Comparison of ENCODE assay signal across 23 mouse cellular contexts in the genomic region with DNA sequence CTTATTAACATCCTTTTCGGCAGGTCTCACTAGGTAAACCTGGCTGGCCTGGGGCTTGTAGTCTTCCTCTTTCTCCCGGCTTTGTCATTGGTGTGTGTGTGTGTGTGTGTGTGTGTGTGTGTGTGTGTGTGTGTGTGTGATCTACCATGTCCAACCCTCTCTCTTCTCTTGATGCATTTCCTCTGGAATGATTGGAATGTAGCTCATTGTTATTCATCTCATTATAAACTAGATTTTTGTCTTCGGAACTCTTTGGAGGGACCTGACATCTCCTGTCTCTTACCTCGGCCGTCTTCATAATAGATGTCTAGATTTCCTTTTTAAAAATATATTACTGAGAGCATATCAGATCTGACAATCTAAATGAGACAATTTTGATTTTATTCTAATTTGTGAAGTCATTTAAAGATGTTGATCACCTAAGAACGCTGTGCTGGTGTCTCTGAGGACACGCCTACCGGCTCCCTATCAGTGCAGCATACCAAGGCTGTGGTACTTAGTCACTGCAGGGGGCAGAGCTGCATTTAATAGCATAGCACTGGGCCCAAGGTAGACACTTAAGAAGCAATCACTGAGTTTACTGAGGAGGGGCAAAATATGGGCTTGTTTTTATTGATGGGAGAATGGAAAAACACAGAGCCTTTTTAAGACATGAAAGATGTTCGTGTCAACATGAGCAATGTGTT.
DNase-seq lines count a peak whose midpoint lies in the region; ATAC-seq and TF ChIP-seq lines count a peak whose summit lies in the region.
"Had no signal": no experiment of that assay in that cellular context is flagged by ENCODE, and none has a peak within 500 bp of the region (broad histone marks: within the 10 kb centered on the region; RNA-seq: fewer than 3 reads in every experiment).

No protein-coding gene starts in this region.

- H3K4me3 ChIP-seq in hindbrain, embryonic 10.5 days, result no peak overlapping the region
- no peak overlapping the region for H3K4me3 ChIP-seq in hindbrain, embryonic 11.5 days (ENCODE audit: low read depth, low read length)
- H3K4me3 ChIP-seq in midbrain, postnatal 0 days (ENCODE audit: low read depth, low read length), result no peak overlapping the region
- H3K4me3 ChIP-seq in midbrain, embryonic 15.5 days, result no peak overlapping the region
- H3K4me3 ChIP-seq: embryonic facial prominence, embryonic 15.5 days; erythroblast, embryonic 14.5 days; forebrain, embryonic 15.5 days; heart, adult 2 months; heart, embryonic 12.5 days; hindbrain, embryonic 15.5 days had no signal

- WGBS in hindbrain, embryonic 10.5 days, result 44% methylated on average over 9 of the region's 9 CpGs
- WGBS in hindbrain, embryonic 11.5 days, result 53% methylated on average over 9 of the region's 9 CpGs
- 35% methylated on average over 9 of the region's 9 CpGs for WGBS in midbrain, postnatal 0 days
- 28% methylated on average over 8 of the region's 9 CpGs for WGBS in midbrain, embryonic 15.5 days

- TF ChIP-seq CTCF in midbrain, postnatal 0 days (IDR thresholded peaks at IDR 0.05), result 0 out of 2 replicates have a peak, but pooled peaks have one; percentile 18

- no peak overlapping the region for H3K9ac ChIP-seq in hindbrain, embryonic 11.5 days (ENCODE audit: low read depth, low read length)
- no peak overlapping the region for H3K9ac ChIP-seq in midbrain, postnatal 0 days (replicated peaks; ENCODE audit: low read length, poor library complexity, severe bottlenecking)
- no peak overlapping the region for H3K9ac ChIP-seq in midbrain, embryonic 15.5 days
- H3K9ac ChIP-seq: embryonic facial prominence, embryonic 15.5 days; forebrain, embryonic 15.5 days; heart, embryonic 12.5 days; hindbrain, embryonic 15.5 days had no signal

- no peaks in the 10 kb centered on the region for H3K9me3 ChIP-seq in hindbrain, embryonic 10.5 days
- H3K9me3 ChIP-seq in hindbrain, embryonic 11.5 days (ENCODE audit: control insufficient read depth, low read length), result no peaks in the 10 kb centered on the region
- H3K9me3 ChIP-seq in midbrain, postnatal 0 days (ENCODE audit: low read length), result no peaks in the 10 kb centered on the region
- H3K9me3 ChIP-seq in midbrain, embryonic 15.5 days, result no peaks in the 10 kb centered on the region
- H3K9me3 ChIP-seq: embryonic facial prominence, embryonic 15.5 days; forebrain, embryonic 15.5 days; hindbrain, embryonic 15.5 days had no signal

- no peak overlapping the region for H3K27ac ChIP-seq in hindbrain, embryonic 10.5 days
- H3K27ac ChIP-seq in hindbrain, embryonic 11.5 days (ENCODE audit: low read depth, low read length), result no peak overlapping the region
- H3K27ac ChIP-seq in midbrain, postnatal 0 days (ENCODE audit: low read depth, low read length), result no peak overlapping the region
- H3K27ac ChIP-seq in midbrain, embryonic 15.5 days, result no peak overlapping the region
- H3K27ac ChIP-seq: embryonic facial prominence, embryonic 15.5 days; forebrain, embryonic 15.5 days; heart, adult 2 months; hindbrain, embryonic 15.5 days had no signal

- peaks cover 31% of the 10 kb centered on the region for H3K4me1 ChIP-seq in hindbrain, embryonic 10.5 days (replicated peaks)
- no peaks in the 10 kb centered on the region for H3K4me1 ChIP-seq in hindbrain, embryonic 11.5 days (replicated peaks; ENCODE audit: control insufficient read depth, insufficient read depth, low read length)
- no peaks in the 10 kb centered on the region for H3K4me1 ChIP-seq in midbrain, postnatal 0 days (ENCODE audit: insufficient read depth, low read length)
- peaks cover 6% of the 10 kb centered on the region; the same call in 1 of the 2 replicates for H3K4me1 ChIP-seq in midbrain, embryonic 15.5 days
- H3K4me1 ChIP-seq: embryonic facial prominence, embryonic 15.5 days had no signal

- H3K4me2 ChIP-seq in hindbrain, embryonic 11.5 days (replicated peaks; ENCODE audit: low read depth, low read length), result no peak overlapping the region
- H3K4me2 ChIP-seq in midbrain, postnatal 0 days (ENCODE audit: low read depth, low read length, poor library complexity, severe bottlenecking), result no peak overlapping the region
- H3K4me2 ChIP-seq in midbrain, embryonic 15.5 days, result no peak overlapping the region
- H3K4me2 ChIP-seq: embryonic facial prominence, embryonic 15.5 days; forebrain, embryonic 15.5 days; heart, embryonic 12.5 days; hindbrain, embryonic 15.5 days had no signal

- peak; percentile 10 for DNase-seq in hindbrain, embryonic 10.5 days (ENCODE audit: low spot score)
- DNase-seq in hindbrain, embryonic 11.5 days (ENCODE audit: low spot score), result no peak
- DNase-seq in midbrain, postnatal 0 days (ENCODE audit: low spot score), result no peak
- peak; percentile 9 for DNase-seq in WW6 (ENCODE audit: low read depth, low spot score)
- peak; percentile 40 for DNase-seq in retina, postnatal 1 day
- no peak for DNase-seq in kidney, adult 11 months
- no peak for DNase-seq in left cerebral cortex, adult 8-10 months (ENCODE audit: low spot score in 2 of 2)
- DNase-seq: adrenal gland, adult 8-10 months; adrenal gland, postnatal 36 days; cerebellum, adult 11 months; cerebellum, adult 8-10 months; cerebellum, postnatal 25 days; gastrocnemius, postnatal 14 days; heart, adult 2 months; kidney, adult 9 months had no signal

- H3K27me3 ChIP-seq in hindbrain, embryonic 10.5 days (ENCODE audit: insufficient read depth, poor library complexity, severe bottlenecking), result no peaks in the 10 kb centered on the region
- H3K27me3 ChIP-seq in hindbrain, embryonic 11.5 days (ENCODE audit: control insufficient read depth, insufficient read depth, low read length), result no peaks in the 10 kb centered on the region
- H3K27me3 ChIP-seq in midbrain, postnatal 0 days (ENCODE audit: insufficient read depth, low read length), result no peaks in the 10 kb centered on the region; the same call in 1 of the 2 replicates
- no peaks in the 10 kb centered on the region for H3K27me3 ChIP-seq in midbrain, embryonic 15.5 days (replicated peaks)
- H3K27me3 ChIP-seq: embryonic facial prominence, embryonic 15.5 days; forebrain, embryonic 15.5 days; heart, embryonic 12.5 days; hindbrain, embryonic 15.5 days had no signal

- no peak for ATAC-seq in hindbrain, embryonic 11.5 days (ENCODE audit: low FRiP score)
- ATAC-seq in midbrain, postnatal 0 days (ENCODE audit: low FRiP score), result no peak
- no peak for ATAC-seq in midbrain, embryonic 15.5 days (replicated peaks)
- ATAC-seq: forebrain, embryonic 15.5 days; inflammation-experienced regulatory T-cells, adult 6 months; intestine, postnatal 0 days had no signal

- H3K36me3 ChIP-seq in hindbrain, embryonic 10.5 days, result no peaks in the 10 kb centered on the region
- H3K36me3 ChIP-seq in hindbrain, embryonic 11.5 days (ENCODE audit: control insufficient read depth, insufficient read depth, low read length), result no peaks in the 10 kb centered on the region
- H3K36me3 ChIP-seq in midbrain, postnatal 0 days (ENCODE audit: insufficient read depth, low read length), result no peaks in the 10 kb centered on the region
- no peaks in the 10 kb centered on the region for H3K36me3 ChIP-seq in midbrain, embryonic 15.5 days (replicated peaks)
- H3K36me3 ChIP-seq: embryonic facial prominence, embryonic 15.5 days; forebrain, embryonic 15.5 days; heart, embryonic 12.5 days; hindbrain, embryonic 15.5 days had no signal

Comparison
In these comparisons a context has a peak if more than half of its experiments do, and no peak if none do; other contexts are left out.
1. DNase-seq: peak in hindbrain, embryonic 10.5 days (single experiment), WW6 (single experiment) and retina, postnatal 1 day (single experiment); none in hindbrain, embryonic 11.5 days (single experiment), midbrain, postnatal 0 days (single experiment), kidney, adult 11 months (single experiment) and left cerebral cortex, adult 8-10 months (0 of 2).